Mouse (Mus musculus) erythroblast, adult 5-6 weeks (primary cell): ENCODE measurements around the gene Pcyt1b. TPM values are rescaled to one million over a fixed set of nuclear protein-coding genes. Genes with fewer than 3 reads are reported as not detected.

Experiments
- ATAC-seq: replicated peaks from 2 replicates; pipeline ENCODE4 v1.8.0; 2016; ENCODE audit warnings: moderate number of reproducible peaks, mild to moderate bottlenecking, moderate TSS enrichment, inconsistent platforms; ENCODE audit not compliant: poor library complexity, low FRiP score, severe bottlenecking
- total RNA-seq, 2 experiments: library from RNA; stranded (forward) in 1 of 2; stranded (reverse) in 1 of 2; fragments of 150-400 nt in 1 of 2; fragments of 200-764, 138-1000 nt in 1 of 2; gene quantifications; 2 replicates each; pipeline versions ENCODE4 v1.2.3 to v1.2.4; 2015 to 2017; ENCODE audit warnings: low replicate concordance in 2 of 2

Pcyt1b gene
- total RNA-seq, 2 experiments from 2014 or later: 19.6 to 91.8 TPM

GRCm38 (mm10) chrX:93730854-93731253, 76.2 kb downstream of the Pcyt1b start:
- ATAC-seq: no peak

GRCm38 (mm10) chrX:93732407-93732806, 77.7 kb downstream of the Pcyt1b start:
- no peak for ATAC-seq

- no peak for ATAC-seq
Observed at GRCm38 (mm10) chrX:93732975-93733748, 78.5 kb downstream of the Pcyt1b start.

- ATAC-seq: no peak
Observed at GRCm38 (mm10) chrX:93749165-93749564, 94.5 kb downstream of the Pcyt1b start.

GRCm38 (mm10) chrX:93750566-93750965, 95.9 kb downstream of the Pcyt1b start:
- peak; percentile 95 for ATAC-seq

- no peak for ATAC-seq
Observed at GRCm38 (mm10) chrX:93755210-93755842, 100.7 kb downstream of the Pcyt1b start.

- ATAC-seq: no peak
Observed at GRCm38 (mm10) chrX:93756867-93757455, 102.3 kb downstream of the Pcyt1b start.

- ATAC-seq: no peak
Observed at GRCm38 (mm10) chrX:93760770-93761169, 106.1 kb downstream of the Pcyt1b start.

- ATAC-seq: no peak
Observed at GRCm38 (mm10) chrX:93789562-93789961, 134.9 kb downstream of the Pcyt1b start.

- peak; percentile 80 for ATAC-seq
Observed at GRCm38 (mm10) chrX:93793168-93793567, 138.5 kb downstream of the Pcyt1b start.

Other genes with a start within 250 kb of the Pcyt1b start
- 17.1 and 23.2 TPM in 2 replicates for gene Pola1, start 22.7 kb upstream of the Pcyt1b start, total RNA-seq (2015; ENCODE audit: low replicate concordance)
- gene Pola1, start 22.7 kb upstream of the Pcyt1b start, total RNA-seq (2017; ENCODE audit: low replicate concordance): 50.4 and 66.6 TPM in 2 replicates
- gene Pdk3, start 177.3 kb downstream of the Pcyt1b start, total RNA-seq (2015; ENCODE audit: low replicate concordance): 30.7 and 48.8 TPM in 2 replicates
- gene Pdk3, start 177.3 kb downstream of the Pcyt1b start, total RNA-seq (2017; ENCODE audit: low replicate concordance): 12.8 and 14.6 TPM in 2 replicates